Mouse (Mus musculus) heart, postnatal 14 days (tissue): ENCODE results near the gene Sec22c. TPM values are rescaled to one million over a fixed set of nuclear protein-coding genes. Genes with fewer than 3 reads are reported as not detected.

ENCODE experiments used
- DNase-seq, 2 experiments: peaks; one replicate each; pipeline ENCODE4 v3.0.0; 2021 to 2022
- intact Hi-C: fragments of 180-260 bp; cut with DNase I; formaldehyde crosslinking; loops from one replicate; pipeline ENCODE4 v1.15.1; 2025
- long read RNA-seq, 2 experiments: library from polyadenylated mRNA; stranded (forward); transcript quantifications; one replicate each; pipeline ENCODE4 v2.0.0; 2021
- total RNA-seq, 2 experiments: library from RNA; stranded (reverse); gene quantifications; 2 replicates each; pipeline ENCODE4 v1.2.3; 2021

Sec22c gene
- 1 to 10 TPM; 5.3 to 5.8 TPM for total RNA-seq
- long read RNA-seq, experiment 1: 0 reads
- long read RNA-seq, experiment 2, partial matches to known transcripts: 0 of 1 reads
- long read RNA-seq, experiment 2, other reads (novel, unspliced or antisense): 0 of 1 reads

GRCm38 (mm10) chr9:121704646-121705625 lies at the start of gene Sec22c:
TSS of gene Sec22c (minus strand) at chr9:121705490.
- peak; percentile 87 to 90 for DNase-seq
- intact Hi-C loops: no loop called here

GRCm38 (mm10) chr9:121754624-121755023 lies 49.3 kb upstream of the Sec22c start:
- no peak for DNase-seq
- intact Hi-C loops: no loop called here

GRCm38 (mm10) chr9:121752774-121753173 lies 47.5 kb upstream of the Sec22c start:
- DNase-seq: no peak
- intact Hi-C loops: no loop called here

- intact Hi-C loops: no loop called here
- no peak for DNase-seq
Measured at GRCm38 (mm10) chr9:121744051-121744450, 38.8 kb upstream of the Sec22c start.

- intact Hi-C loops: no loop called here
Measured at GRCm38 (mm10) chr9:121741168-121741567, 35.9 kb upstream of the Sec22c start.

GRCm38 (mm10) chr9:121740490-121740889 lies 35.2 kb upstream of the Sec22c start:
- DNase-seq: no peak
- intact Hi-C loops: no loop called here

More at GRCm38 (mm10) chr9:121741168-121741567, 35.9 kb upstream of the Sec22c start:
- DNase-seq: no peak

- peak in 1 of 2 experiments; percentile 70 for DNase-seq
- intact Hi-C loops: no loop called here
Measured at GRCm38 (mm10) chr9:121719347-121720331, 14.3 kb upstream of the Sec22c start.

GRCm38 (mm10) chr9:121718792-121719318 lies 13.6 kb upstream of the Sec22c start, which contains the start of gene Nktr:
TSS of gene Nktr (plus strand) at chr9:121719169.
- DNase-seq: peak; percentile 98 to 99
- intact Hi-C loops: no loop called here

GRCm38 (mm10) chr9:121718070-121718705 lies 12.9 kb upstream of the Sec22c start:
- intact Hi-C loops: no loop called here
- no peak for DNase-seq

GRCm38 (mm10) chr9:121717048-121717447 lies 11.8 kb upstream of the Sec22c start:
- DNase-seq: no peak
- intact Hi-C loops: no loop called here

- DNase-seq: no peak
- intact Hi-C loops: no loop called here
Measured at GRCm38 (mm10) chr9:121710584-121710975, 5.3 kb upstream of the Sec22c start.

- DNase-seq: peak; percentile 97 to 98
- intact Hi-C loops: no loop called here
Measured at GRCm38 (mm10) chr9:121709898-121710583, 4.8 kb upstream of the Sec22c start, which contains the start of gene Ss18l2. TSS of gene Ss18l2 (plus strand) at chr9:121710329.

- intact Hi-C loops: no loop called here
- peak in 1 of 2 experiments; percentile 1 for DNase-seq
Measured at GRCm38 (mm10) chr9:121708506-121709486, 3.5 kb upstream of the Sec22c start.

- intact Hi-C loops: no loop called here
- no peak for DNase-seq
Measured at GRCm38 (mm10) chr9:121707801-121708200, 2.5 kb upstream of the Sec22c start.

- DNase-seq: no peak
Measured at GRCm38 (mm10) chr9:121706029-121706675, 862 bp upstream of the Sec22c start.

GRCm38 (mm10) chr9:121704261-121704645 lies 1.0 kb downstream of the Sec22c start:
- intact Hi-C loops: no loop called here
- DNase-seq: no peak

More at GRCm38 (mm10) chr9:121706029-121706675, 862 bp upstream of the Sec22c start:
- intact Hi-C loops: no loop called here
